Mouse (Mus musculus) brain, embryonic 18.5 days (tissue): ENCODE results near the gene Fntb.
"Not testable (repeated sequence)": the region's sequence is repeated elsewhere in the genome, so short reads cannot be mapped to it uniquely, and the experiment has no call there.

Experiments used
- DNase-seq: peaks from one replicate; pipeline ENCODE4 v3.0.0-alpha.2; 2012; ENCODE audit warnings: low read depth, low spot score

Gene Fntb

DNA sequence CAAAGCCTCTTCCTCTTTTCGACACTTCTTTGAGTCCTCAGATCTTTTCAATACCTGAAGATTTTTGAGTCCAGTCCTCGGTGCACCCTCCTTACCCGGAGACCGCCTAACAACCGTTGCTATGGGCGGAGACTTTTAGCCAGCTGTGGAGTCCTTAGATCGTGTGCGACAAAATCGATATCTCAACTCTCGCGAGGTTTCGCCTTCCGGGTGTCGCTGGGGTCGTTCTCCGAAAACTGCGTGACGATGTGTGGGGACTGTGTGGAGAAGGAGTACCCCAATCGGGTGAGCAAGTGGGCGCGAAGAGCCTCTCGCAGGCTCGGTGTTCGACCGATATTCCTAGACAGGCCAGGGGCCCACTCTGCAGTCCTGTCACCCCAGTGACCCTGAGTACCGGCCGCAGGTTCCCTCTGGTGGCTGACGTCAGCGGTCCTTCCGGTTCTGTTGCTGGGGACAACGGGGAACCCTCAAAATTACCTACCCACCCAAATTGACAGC lies at the start of gene Fntb, which contains the start of gene Churc1:
Fntb (plus strand) TSS at position 236 of the 498 bp plus-strand sequence.
Churc1 (plus strand) TSS at position 185 of the 498 bp plus-strand sequence.
- DNase-seq = peak; percentile 90

DNA sequence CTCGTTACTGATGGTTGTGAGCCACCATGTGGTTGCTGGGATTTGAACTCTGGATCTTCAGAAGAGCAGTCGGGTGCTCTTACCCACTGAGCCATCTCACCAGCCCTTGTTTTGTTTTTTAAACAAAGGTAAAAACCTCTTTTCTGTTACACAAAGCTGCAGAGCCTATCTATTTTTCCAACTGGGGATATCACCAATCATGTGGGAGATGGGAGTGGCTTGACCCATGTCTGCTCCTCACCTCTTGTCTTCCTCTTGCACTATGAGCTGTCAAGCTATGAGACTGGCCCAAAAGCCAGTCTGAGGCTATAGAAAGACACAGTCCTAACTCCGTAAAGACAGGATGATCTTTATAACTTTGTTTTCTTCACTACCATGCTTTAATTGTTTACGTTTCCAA lies 47.0 kb upstream of the Fntb start:
- DNase-seq = no peak

DNA sequence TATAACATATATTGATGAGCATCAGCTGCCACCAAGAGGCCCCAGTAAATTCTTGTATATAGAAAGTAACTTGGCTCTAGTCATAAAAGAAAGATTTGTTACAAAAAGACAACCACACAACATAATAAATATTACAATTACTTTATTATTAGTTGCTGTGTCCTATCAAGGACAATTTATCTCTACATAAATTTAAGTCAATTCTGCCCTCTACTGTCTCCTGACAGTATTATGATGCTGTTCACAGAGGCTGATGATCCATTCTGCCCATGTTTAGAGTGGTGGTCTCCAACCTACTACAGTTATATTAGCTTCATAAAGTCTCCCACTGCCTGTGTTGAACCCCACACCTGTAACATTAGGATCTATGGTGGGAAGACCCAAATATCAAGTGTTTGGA lies 44.8 kb upstream of the Fntb start:
- no peak for DNase-seq

DNA sequence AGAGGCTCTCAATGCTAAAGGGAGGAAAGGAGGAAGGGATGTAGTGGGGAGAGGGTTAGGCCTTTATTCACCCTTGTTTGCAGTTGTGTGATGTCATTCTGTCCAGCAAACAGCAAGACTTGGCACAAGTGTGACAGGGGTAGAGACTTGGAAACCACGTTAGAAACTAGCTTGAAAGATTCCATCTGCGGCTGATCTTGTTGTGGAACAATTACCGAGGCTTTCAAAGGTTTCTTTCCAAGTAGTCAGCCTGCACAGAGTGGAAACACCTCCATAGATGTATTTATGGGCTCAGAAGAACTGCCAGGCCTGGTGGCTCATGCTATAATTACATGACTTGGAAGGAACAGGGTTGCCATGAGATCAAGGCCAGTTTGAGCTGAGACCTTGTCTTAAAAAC lies 43.4 kb upstream of the Fntb start:
- DNase-seq = no peak

DNA sequence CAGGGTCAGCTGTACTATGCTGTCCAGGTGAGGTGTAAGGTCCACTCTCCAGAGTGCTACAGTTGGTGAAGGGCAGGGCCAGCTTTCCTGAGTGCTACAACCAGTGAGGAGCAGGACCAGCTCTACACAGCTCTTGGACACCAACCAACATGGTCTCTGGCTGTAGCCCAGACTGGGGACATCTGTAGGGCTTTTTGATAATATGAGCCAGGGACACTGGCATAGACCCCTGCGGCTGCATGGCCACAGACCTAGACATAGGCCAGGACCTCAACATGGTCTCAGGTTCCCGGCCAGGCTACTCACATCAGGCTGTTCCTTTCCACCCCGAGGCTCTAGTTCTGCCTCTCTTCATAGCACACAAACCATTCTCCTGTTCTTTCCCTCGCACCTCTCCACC lies 37.4 kb upstream of the Fntb start:
- DNase-seq = no peak

DNA sequence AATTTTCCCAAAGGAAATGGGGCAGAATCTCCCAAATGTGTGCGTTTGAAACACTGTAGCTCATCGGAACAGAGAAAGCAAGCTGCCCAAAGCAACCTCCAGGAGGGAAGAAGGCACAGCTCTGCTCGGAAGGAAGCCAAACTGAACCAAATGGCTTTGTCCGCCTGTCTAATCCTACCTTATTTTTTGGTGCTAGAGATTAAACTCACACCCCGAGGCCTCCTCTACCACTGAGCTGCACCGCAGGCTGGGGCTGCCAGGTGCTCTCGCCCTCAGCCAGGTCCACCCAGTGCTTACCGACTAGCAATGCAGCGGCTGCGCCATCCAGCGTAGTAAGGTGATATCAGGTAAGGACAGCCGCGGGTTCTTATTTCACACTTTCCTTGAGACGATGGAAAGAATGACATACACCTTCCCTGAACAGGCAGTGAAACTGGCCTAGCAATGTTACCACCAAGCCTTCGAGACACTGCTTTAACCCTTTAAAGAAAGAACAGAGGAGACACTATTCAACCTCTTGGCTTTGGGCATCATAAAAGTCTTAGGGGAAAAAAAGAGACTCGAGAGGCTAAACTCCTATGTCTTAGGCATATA lies 14.4 kb upstream of the Fntb start:
- no peak for DNase-seq

DNA sequence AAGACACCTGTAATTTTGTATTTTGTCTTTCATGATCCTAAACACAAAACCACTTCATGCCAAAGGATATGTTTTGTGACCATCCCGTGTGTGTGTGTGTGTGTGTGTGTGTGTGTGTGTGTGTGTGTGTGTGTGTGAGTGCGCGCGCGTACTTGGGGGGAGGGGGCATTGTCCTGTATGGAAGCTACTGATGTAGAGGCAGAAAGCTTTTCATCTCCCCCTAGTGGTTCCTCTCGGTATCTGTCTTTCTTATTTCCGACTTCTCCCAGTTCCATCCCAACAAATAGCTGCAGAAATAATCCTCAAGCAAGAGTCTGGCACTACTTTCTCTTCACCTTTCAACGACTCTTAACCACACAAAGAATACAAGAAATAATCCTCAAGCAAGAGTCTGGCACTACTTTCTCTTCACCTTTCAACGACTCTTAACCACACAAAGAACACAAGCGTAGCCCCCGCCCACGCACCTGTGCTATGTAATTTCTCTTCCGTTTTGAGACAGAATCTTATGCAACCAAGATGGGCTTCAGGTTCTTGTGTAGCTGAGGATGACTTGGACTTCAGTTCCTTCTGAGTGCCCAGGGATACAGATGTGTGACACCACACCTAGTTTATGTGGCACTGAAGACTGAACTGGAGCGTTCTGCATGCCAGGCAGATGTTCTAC lies 12.6 kb upstream of the Fntb start:
- DNase-seq = no peak

DNA sequence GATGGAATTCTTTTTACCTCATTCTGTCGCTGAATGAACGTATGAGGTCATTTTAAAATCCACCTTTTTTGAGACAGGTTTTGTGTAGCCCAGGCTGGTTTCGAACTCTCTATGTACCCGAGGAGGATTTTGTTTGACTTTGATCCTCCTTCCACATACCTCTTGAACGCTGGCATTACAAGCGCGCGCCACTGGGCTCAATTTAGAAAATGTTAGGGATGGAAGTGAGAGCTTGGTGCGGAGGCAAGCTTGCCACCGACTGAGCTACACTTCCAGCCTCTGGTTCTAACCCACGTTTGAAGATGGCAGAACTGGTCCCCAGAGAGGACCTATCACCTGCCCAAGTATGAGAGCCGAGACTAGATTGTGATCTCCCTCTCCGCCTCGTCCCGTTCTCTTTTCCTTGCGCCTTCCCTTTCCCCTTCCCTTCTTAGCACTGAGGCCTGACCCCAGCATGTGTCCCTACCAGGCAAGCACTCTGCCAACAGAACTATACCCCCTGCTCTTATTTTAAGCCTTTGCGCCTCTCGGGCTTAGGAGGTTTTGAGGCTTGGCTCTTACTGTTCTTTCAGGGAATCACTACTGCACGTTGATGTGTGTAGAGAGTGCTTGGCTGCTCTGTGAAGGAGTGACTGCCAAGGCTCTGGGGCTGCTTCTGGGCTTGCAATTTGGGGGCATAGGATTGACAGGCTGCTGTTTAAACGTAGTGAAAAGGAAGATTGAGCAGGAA lies 677 bp downstream of the Fntb start:
- DNase-seq = no peak

DNA sequence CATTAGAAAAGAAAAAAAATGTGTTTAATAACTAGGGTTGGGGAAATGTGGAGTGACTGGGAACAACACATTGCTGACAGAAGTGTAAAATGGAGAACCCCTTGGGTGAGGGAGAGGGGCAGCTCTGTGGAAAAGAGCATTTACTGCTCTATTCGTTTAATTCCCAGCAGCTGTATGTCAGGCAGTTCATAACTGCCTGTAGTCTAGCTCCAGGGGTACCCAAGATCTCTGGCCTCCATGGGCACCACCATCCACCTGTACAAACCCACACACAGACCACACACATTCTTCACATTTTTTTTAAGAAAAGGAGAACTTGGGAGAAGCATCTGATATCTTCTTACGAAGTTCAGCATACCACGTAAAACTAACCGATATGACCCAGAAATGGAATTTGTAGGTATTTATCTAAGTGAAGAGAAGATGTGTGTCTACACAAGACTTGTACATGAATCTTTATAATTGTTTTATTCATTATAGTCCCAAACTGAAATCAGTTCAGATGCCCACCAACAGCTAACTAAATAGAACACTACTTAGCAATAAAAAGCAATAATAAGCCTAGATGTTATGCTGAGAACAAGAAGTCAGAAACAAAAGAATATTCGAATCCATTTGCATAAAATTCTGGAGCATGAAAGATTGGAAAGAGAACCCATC lies 5.6 kb downstream of the Fntb start:
- no peak for DNase-seq

DNA sequence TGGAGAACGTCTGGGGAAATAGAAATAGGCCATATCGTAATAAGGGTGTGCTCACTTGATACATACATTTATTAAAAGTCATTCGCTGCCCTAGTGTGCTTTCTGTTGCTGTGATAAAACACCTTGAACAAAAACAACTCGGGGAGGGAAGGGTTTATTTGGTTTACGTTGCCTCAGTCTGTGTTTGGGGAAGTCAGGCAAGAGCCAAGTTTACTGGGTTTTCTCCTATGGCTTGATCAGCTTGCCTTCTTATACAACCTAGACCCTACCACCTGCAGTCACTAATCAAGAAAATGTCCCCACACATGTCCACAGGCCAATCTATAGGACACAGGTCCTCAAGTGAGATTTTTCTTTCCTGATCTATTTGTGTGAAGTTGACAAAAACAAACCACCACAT lies 6.2 kb downstream of the Fntb start:
- no peak for DNase-seq

DNA sequence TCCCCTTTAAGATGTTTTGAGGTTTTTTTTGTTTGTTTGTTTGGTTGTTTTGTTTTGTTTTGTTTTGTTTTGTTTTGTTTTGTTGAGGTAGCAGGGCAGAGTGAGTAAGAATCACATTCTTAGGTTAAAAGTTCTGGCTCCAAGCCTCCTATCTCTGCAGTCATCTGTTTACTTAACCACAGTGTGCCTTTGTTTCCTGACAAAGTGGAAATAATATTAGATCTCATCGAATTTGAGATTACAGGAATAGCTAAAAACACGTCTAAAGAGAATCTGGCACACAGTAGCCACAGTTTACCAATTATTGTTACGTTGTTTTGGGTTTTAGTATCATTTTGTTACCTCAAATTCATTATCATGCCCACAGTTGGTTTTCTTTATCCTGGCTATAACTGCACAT lies 9.3 kb downstream of the Fntb start:
- DNase-seq = no peak

DNA sequence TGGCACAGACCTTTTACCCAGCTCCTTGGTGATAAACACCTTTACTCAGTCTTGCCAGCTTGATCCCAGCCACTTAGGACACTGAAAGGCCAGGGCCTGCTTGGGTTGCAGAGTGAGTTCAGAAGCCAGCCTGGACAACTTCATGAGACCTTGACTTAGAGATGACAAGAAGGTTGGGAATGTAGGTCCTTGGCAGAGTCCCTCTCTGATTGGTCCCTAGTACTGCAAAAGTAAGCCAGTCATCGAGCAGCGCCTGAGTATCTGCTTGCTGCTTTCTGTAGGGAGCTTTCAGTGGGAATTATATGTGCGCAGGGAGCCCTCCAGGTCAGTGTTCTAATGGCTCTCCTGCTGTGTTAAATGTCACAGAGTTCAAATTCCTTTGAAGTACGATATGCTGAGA lies 9.7 kb downstream of the Fntb start:
- no peak for DNase-seq

DNA sequence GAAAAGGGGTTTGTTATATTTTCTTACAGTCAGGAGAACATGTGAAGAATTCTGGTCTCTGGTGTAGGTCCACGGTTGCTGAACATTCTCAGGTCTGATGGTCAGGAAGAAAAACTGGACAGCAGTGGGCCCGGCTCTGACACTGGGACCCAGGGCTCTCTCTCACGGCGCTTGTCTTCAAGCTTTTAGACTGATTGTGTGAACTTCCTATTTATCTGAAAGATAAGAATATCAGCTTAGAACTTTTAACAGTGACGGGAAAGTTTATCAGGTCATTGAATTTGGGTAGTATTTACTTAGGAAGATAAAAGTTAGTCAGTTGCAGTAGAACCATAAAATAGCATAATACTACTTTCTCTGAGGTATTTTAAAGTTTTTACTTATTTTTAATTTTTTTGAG lies 11.5 kb downstream of the Fntb start:
- DNase-seq = no peak

DNA sequence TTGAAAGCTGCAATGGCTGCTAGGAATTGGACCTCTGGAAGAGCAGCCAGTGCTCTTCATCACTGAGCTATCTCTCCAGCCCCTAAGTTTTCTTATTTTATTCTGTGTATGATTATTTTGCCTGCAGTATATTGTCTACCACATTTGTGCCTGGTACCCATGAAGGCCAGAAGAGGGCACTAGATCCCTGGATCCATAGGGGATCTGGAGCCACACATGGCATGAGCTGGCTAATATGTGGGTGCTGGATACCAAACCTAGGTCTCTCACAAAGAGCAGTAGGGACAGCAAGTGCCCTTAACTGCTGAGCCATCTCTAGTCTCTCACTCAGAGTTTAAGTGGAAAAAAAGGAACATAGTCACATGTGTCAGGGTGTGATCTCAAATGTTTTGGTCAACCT lies 12.5 kb downstream of the Fntb start:
- no peak for DNase-seq

DNA sequence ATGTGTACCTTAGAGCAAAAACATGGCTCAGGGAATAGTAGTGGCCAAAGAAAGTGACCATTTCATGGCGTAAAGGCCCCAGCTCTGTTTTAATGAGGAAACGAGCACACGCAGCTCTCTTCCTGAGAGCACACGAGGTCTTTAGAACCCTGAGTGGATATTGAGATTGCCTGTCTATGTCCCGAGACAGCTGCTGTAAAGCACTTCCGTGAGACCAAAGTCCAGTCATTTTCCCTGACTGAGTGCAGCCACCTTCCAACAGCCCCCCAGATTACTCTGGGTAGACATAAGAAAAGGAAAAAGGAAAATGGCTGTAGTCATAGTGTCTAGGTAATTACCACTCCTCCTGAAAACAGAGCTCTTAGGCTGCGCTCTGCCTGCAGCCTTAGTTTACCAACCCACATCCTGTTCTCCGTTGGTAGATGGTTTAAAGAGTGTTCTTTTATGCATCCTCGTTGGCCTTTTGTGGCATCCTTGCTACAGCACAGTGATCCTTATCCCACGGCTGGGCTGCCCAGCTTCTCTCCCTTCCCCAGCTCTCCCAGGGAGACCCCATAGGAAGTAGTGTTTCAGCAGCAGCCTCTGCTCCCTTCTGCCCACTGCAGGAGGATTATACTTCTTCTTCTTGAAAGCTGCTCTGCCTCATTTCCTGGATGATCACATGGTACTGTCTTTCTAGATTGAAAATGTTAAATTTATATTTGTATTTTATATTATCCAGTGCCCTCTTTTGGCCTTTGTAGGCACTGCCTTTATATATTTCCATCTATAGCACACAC lies 13.1 kb downstream of the Fntb start:
- no peak for DNase-seq

DNA sequence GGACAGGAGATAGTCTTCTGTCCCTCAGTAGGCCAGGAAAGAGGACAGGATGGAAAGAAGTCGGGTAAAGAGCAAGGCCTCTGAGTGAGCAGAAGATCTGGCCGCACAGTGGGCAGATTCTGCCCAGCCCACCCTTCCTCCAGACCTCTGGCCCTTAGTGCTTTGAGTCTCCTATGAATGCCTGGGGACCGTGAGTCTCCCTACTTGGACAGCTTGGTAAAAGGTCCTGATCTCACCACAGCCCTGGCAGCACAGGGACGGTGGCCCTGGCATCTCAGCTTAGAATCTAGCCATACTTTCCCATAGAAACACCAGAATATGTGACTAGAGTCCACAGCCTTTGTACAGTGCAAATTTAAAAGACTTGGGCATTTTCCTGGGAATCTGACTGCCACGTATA lies 14.6 kb downstream of the Fntb start:
- no peak for DNase-seq

DNA sequence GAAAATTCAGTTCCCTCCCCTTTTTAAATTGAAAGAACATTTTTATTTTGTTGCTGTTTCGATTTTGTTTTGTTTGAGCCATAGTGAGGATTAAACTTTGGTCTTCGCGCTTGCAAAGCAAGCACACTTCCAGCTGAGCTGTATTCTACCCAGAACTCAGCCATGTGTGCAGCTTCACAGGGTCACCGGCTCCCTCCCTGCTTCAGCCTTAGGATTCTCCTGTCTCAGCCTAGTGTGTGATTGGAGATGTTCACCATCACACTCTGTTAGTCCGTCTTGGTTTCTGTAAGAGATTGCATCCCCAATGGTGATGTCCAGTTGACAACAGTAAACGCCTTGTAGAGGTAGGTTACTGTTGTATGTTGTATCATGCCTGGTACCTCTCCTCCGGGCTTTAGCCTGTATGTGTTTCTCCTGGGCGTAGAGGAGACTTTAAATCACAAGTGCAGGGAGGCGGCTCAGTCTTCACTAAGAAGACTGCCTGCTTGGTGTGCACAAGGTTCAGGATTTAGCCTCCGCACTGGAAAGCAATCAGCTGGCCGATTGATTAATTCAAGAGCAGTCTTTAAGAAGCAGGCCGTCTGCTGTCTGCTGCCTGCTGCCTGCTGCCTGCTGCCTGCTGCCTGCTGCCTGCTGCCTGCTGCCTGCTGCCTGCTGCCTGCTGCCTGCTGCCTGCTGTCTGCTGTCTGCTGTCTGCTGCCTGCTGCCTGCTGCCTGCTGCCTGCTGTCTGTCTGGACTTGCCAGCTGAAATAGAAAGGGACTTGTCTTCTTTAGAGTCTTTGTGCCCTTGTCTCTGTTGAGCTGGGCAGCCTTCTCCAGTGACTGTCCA lies 15.5 kb downstream of the Fntb start:
- DNase-seq = no peak

DNA sequence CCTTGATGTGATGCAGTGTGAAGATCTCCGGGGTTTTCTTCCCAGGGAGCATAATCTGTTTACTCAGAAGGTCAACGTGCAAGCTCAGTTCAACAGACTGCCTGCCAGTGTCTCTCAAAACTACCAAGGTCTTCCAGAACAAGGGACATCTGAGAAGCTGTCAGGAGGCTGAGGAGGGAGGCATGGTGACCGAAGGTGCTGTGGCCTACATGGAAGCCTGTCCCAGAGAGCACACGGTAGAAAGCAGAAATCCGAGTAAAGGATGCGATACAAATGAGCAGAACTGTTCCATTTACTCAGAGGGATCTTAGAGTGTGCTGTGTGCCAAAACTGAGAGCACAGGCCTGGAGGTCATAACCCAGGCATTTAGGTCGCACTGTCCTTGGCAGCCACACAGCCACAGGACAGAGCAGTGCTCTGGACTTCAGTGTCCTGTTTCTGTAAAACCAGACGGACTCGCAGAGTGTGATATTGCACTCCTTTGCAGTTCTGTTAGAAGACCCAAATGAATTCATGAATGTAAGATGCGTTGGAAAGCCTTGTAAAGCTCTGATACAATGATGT lies 18.7 kb downstream of the Fntb start:
- DNase-seq = no peak

DNA sequence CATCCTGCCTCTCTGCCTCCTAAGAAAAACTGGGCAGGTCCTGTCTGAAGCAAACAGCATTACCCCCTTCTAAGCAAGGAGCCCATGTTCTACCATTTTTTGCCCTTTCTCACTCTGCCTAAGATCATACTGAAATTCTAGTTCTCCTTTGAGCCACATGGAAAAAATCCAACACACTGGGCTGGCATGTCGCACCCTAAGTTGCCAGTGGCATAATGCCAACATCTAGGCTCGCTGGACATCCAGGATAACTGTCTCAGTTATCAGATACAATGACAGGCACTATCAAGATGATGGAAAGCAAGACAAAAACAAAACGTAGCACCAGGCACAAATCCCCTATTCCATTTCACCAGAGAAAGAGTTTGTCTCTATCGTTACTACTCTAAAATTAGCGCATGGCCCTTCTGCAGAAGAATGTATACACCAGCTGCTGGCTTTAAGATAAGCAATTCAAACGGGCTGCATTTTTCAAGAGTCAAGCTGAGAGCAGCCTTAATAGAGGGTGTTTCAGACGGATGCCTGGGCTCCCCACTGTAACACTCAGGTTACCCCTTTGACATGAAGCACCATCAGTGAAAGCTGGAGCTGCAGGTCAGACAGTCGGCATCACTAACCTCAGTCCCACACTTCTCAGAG lies 25.2 kb downstream of the Fntb start:
- no peak for DNase-seq

DNA sequence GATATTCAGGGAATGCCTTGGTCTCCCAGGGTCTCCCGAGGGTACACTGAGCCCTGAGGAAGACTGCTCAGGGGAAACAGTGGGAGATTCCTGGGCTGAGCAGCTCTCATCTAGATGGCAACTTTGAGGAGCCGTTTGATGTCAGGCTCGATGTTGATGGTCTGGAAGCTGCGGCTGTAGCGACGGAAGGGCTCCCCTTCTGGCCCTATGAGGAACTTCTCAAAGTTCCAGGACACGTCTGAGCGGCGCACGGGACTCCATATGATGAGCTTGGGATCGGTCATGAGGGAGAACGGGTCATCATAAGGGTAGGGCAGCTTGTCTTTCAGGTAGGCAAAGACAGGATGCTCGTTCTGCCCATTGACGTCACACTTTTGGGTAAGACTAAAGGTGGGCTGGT lies 27.2 kb downstream of the Fntb start:
- DNase-seq = not testable (repeated sequence)
